In the genomic region with DNA sequence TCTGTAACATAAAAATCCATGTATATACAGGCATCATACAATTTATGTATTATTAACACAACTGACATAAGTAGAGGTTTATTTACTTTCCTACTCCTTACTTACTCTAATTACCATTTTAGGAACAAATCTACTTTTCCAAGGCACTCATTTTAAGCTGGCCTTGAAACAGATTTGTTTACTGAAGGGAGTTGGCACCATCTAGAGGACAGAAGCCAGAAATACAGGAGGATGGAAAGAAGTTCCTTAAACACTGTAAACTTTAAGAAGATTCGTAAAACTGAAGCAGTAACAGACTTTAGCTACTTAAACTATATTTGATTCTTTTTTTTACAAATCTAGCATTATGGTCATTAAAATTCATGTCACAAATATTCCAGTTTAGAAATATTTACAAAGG, we compare ENCODE assay signal across 8 mouse cellular contexts. TPM values are rescaled to one million over a fixed set of nuclear protein-coding genes. Genes with fewer than 3 reads are reported as not detected.
DNase-seq lines count a peak whose midpoint lies in the region; ATAC-seq lines count a peak whose summit lies in the region.
"Had no signal": no experiment of that assay in that cellular context is flagged by ENCODE, and none has a peak within 500 bp of the region (broad histone marks: within the 10 kb centered on the region; RNA-seq: fewer than 3 reads in every experiment).

No protein-coding gene starts in this region.

- H3K27me3 ChIP-seq in kidney, embryonic 15.5 days, result no peaks in the 10 kb centered on the region

- peak; percentile 65 for DNase-seq in kidney, adult 9 months
- DNase-seq in 416B (ENCODE audit: low read depth), result peak; percentile 84
- DNase-seq in CD4-positive helper T cell, adult 2 months (ENCODE audit: low read depth, low spot score), result peak; percentile 65
- peak; percentile 34 for DNase-seq in embryo, embryonic 11.5 days (ENCODE audit: low read depth, low spot score)
- DNase-seq in retina, postnatal 1 day, result peak; percentile 74
- no peak for DNase-seq in testis, postnatal 10 days (ENCODE audit: low spot score)

- no peaks in the 10 kb centered on the region for H3K4me1 ChIP-seq in kidney, embryonic 15.5 days

- no peaks in the 10 kb centered on the region for H3K9me3 ChIP-seq in kidney, embryonic 15.5 days (replicated peaks)

- ATAC-seq in kidney, embryonic 15.5 days (replicated peaks; ENCODE audit: low FRiP score), result no peak

- H3K9ac ChIP-seq in kidney, embryonic 15.5 days, result no peak overlapping the region

- 33% methylated on average over 1 of the region's 1 CpGs for WGBS in kidney, embryonic 15.5 days

- no peak overlapping the region for H3K4me3 ChIP-seq in kidney, embryonic 15.5 days (replicated peaks)

- no peak overlapping the region for H3K4me2 ChIP-seq in kidney, embryonic 15.5 days

- H3K27ac ChIP-seq in kidney, embryonic 15.5 days, result no peak overlapping the region
- H3K27ac ChIP-seq: macrophage had no signal

- H3K36me3 ChIP-seq in kidney, embryonic 15.5 days, result no peaks in the 10 kb centered on the region

RNA-seq across cellular contexts. Expression of gene Aph1c, which starts 8.5 kb away (rescaled TPM):
- 5.4 and 7.2 TPM in 2 replicates for polyA plus RNA-seq in kidney, embryonic 15.5 days (2015; fragmentation: Nextera tagmentation; extraction: Ambion mirVana)

RNA-seq across cellular contexts. Expression of gene Gm10647, which starts 29.2 kb away (rescaled TPM):
- polyA plus RNA-seq in kidney, embryonic 15.5 days (2015; fragmentation: Nextera tagmentation; extraction: Ambion mirVana), result 0.69 and 0.96 TPM in 2 replicates
- polyA plus RNA-seq: macrophage had no signal

RNA-seq across cellular contexts. Expression of gene Aph1b, which starts 30.7 kb away (rescaled TPM):
- polyA plus RNA-seq in kidney, embryonic 15.5 days (2015; fragmentation: Nextera tagmentation; extraction: Ambion mirVana), result 9.2 and 11.9 TPM in 2 replicates
